Mouse (Mus musculus) frontal cortex, postnatal 14 days (tissue): ENCODE results near the gene Klhl36.

Source experiments
- DNase-seq, 2 experiments: peaks; one replicate each; pipeline ENCODE4 v3.0.0; 2022; ENCODE audit warnings: low spot score in 2 of 2

Klhl36 gene

DNA sequence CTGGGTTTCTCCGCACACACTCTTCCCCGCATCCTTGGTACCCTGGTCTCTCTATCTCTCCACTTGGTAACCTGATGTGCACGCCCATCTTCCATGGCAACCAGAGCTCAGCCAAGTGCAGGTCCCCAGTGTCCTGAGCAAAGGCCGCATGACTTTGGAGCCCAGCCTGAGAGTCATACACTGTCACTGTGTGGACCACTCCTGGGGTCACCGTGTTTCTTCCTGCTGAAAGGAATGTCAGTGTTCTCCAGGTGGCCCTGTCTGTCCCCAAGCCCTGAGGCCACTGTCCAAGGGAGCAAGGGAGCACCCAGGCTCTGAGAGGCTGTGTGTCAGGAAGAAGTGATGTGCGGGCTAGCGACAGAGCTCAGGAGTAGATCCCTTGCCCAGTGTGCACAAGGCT is 21.2 kb downstream of the Klhl36 start:
- no peak for DNase-seq

- no peak for DNase-seq
Measured at GRCm38 (mm10) chr8:119885612-119886011, 23.5 kb downstream of the Klhl36 start.

- DNase-seq: peak in 1 of 2 experiments; percentile 14
Measured at GRCm38 (mm10) chr8:119887130-119887529, 25.1 kb downstream of the Klhl36 start.

GRCm38 (mm10) chr8:119888012-119888411 is 25.9 kb downstream of the Klhl36 start:
- DNase-seq: no peak

DNA sequence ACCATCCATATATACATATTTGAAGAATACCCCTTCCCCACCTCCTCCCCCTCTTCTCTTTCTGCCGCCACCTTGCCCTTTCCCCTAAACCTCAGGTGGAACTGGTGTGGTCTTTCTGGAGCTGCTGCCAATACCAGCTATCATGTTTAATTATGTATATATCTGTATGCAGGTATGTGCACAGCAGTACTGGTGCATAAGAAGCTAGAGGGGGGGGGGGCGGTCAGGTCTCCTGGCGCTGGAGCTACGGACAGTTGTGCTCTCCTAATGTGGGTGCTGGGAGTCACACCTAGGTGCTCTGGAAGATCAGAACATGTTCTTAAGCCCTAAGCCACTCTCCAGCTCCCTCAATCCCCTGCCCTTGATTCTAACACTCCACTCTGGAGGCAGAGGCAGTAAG is 35.0 kb downstream of the Klhl36 start:
- no peak for DNase-seq

- DNase-seq: no peak
Measured at GRCm38 (mm10) chr8:119897933-119898332, 35.9 kb downstream of the Klhl36 start.

DNA sequence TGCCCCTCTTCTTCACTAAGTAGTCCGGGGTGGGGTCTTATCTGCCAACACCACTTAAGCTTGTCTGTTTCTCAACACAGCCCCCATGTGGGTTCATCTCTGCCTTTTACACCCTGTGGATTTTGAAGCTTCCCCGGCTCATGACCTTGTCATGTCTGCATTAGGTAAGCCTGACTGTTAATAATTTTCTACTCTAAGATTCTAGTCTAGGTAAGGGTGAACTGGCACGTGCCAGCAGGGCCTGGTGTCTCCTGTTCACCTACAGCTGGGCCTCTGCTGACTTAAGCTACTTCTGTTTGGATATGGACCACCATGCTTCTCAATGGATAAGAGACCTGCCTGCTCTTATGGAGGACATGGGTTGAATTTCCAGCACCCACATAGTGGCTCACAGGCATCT is 39.3 kb downstream of the Klhl36 start:
- DNase-seq: no peak

- no peak for DNase-seq
Measured at GRCm38 (mm10) chr8:119901952-119902351, 39.9 kb downstream of the Klhl36 start.

DNA sequence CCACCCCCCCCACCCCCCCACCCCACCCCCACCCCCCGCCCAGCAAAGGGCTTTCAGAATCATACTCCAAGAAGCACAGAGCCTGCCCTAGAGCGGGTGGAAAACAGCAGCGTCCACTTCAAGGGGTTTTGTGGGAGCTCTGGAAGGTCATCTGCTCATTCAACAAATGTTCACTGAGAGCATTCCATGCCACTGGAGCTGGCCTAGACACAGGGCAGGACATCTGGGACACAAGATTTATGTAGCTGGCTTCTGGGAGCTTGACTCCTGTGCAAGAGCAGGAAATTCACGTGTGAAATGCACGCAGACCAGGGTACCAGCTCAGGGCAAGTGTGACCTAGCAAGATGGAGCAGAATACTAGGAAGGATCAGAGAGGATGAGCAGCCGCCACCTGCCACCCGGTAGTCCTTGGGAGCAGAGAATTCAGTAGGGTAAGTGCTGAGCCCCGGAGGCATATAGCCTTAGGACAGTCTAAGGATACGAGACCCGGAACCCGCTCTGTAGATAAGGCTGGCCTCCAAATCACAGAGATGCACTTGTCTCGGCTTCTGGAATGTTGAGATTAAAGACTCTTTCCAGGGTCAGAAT is 42.4 kb downstream of the Klhl36 start:
- DNase-seq: no peak

DNA sequence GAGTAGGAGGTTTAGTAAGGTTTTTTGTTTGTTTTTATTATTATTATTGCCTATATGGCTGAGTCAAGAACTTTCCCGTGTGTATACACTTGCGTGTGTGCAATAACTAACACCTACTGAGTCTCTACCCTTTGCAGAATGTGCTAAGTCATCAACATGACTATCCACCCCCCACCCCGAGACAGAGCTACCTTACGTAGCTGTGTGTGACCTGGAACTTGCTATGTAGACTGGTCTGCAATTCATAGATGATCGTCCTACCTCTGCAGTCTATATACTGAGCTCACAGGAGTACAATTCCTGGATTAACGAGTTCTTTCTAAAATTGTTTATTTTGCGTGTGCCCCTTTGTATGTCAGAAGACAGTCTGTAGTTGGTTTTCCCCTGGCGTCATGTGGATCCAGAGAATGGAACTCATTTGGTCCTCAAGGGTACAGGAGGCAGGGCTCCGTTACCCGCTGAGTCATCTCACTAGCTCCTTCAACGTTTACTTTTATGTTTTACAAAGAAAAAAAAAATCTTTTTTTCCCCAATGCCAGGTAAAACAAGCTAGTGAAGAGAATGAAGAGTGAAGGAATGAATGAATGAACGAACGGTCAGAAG is 48.0 kb downstream of the Klhl36 start, which contains the start of gene Usp10:
TSS of gene Usp10 (plus strand) at position 417 of the 603 bp plus-strand sequence.
- DNase-seq: no peak

DNA sequence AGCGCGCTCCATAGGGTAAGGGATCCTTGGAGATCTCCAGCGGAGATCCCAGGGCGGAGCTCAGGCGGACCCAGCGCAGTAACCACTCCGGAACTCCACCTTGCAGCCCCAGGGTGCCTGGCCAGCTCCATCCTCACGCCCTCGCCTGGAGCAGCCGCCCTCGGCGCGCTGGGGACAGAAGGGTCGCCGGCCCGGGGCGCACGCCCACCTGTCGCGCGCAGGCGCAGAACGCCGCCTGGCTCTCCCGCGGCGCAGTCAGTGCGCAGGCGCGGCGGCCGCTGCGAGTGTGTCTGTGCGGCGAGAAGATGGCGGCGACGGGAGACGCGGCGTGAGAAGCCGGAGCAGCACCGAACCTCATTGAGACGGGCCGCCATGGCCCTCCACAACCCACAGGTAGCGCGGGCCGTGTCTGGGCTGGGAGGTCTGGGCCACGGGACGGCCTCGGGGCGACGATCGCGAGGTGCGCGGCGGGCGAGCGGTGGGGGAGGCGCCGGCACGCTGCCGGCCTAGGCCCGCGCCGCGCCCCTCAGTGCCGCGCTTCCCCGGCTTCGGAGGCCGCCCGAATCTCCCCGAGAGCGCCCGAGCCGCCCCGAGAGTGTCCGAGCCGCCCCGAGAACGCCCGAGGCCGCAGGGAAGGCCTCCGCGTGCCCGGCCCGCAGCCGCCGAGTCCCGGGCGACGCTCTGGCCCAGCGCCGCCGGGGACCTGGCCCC is 48.6 kb downstream of the Klhl36 start, which contains the start of gene Gm20388:
TSS of gene Gm20388 (plus strand) at position 295 of the 711 bp plus-strand sequence.
- peak; percentile 81 to 90 for DNase-seq

DNA sequence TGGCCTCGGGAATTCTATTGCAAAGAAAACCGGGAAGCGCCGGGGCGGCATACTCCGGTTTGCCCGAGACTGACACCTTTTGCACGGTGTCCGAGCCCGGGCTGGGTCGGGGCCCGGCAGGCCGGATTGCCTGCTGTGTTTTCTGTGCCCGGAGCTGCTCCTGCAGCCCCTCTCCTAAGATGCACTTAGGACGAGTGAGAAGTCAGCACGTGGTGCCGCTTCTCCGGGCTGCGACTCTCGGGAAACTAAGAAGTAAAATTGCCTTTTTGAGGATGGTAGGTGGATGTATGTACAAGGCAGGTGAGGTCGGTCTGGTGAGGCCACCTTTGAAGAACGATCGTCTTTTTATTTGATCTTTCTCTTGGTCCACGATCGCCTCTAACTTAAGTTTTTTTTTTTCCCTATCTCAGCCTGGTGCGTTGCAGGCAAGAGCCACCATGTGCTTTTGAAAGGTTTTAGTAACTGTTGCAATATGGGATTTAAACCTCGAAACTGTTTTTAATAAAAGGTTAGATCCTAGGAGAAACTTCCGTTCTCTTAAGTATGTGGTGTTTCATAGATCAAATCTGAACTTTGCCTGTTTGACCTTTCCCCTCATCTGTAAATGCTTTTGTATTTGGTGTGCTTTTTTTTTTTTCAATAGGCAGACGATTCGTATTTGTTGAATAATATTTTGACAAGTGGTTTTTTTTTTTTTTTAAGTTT is 49.3 kb downstream of the Klhl36 start:
- no peak for DNase-seq

GRCm38 (mm10) chr8:119912643-119913042 is 50.6 kb downstream of the Klhl36 start:
- DNase-seq: no peak

DNA sequence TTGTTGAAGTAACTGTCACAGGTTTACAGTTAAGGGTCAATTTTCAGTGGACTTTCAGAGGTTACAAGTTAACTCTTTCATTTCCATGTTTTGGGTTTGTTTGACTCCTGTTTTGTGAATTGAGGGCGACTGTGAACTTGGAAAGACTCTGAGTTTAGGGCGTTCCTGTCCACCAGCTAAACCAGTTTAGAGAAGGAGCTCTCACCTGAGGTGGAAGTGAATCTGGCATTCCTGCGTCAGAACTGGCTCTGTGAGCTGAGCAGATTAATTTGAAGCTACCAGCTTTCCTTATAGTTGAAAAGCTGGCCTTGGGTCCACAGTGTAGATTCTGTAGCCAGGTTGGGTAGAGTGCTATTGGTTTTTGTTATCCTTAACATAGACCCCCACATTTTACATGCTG is 51.1 kb downstream of the Klhl36 start:
- no peak for DNase-seq

DNA sequence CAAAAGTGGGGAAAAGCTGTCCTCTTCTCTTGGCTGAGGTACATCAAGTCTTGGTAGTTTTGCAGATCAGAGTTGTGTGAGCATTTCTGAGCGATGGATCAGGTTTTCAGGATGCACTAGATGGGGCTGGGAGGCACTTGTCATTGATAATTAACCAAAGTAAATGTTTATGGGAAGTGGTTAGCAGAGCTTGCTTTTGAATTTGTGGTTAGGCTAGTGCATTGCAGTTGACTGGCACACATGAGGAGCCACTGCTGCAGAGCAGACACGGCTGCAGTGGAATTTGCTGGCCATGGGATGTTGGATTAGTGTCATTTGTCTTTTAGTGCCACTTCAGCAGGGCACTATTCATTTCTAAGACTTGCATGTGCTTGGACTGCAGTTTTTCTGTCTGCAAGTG is 52.1 kb downstream of the Klhl36 start:
- no peak for DNase-seq

DNA sequence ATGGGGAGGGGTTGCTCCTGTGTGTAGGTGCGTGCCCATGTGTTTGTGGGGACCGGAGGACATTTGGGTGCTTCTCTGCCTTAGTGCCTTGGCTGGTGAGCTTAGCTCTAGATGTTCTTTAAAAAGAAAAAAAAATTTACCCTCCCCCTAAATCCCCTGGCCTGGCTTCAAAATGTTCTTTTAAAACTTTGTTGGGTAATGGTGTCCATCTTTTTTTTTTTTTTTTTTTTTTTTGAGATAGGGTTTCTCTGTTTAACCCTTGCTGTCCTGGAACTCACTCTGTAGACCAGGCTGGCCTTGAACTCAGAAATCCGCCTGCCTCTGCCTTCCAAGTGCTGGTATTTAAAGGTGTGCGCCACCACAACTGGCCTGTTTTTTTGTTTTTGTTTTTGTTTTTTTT is 53.2 kb downstream of the Klhl36 start:
- no peak for DNase-seq

- no peak for DNase-seq
Measured at GRCm38 (mm10) chr8:119916237-119916892, 54.3 kb downstream of the Klhl36 start.

DNA sequence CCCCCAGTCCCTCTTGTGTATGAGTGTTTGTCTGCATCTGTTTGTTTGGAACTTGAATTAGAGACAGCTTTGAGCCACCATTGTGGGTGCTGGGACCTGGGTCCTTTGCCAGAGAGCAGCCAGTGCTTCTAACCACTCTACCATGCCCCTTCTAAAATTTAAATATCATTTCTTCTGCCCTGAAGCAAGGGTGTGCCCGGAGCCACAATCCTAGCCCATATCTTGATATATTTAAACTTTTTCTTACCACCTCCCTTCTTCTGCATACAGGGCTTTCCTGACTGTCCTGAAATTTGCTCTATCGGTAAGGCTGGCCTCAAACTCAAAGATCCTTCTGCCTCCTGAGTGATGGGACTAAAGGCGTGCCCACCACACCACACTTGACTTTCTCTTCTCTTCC is 55.3 kb downstream of the Klhl36 start:
- no peak for DNase-seq

GRCm38 (mm10) chr8:119918155-119918567 is 56.1 kb downstream of the Klhl36 start:
- no peak for DNase-seq

GRCm38 (mm10) chr8:119923259-119923658 is 61.2 kb downstream of the Klhl36 start:
- DNase-seq: no peak

DNA sequence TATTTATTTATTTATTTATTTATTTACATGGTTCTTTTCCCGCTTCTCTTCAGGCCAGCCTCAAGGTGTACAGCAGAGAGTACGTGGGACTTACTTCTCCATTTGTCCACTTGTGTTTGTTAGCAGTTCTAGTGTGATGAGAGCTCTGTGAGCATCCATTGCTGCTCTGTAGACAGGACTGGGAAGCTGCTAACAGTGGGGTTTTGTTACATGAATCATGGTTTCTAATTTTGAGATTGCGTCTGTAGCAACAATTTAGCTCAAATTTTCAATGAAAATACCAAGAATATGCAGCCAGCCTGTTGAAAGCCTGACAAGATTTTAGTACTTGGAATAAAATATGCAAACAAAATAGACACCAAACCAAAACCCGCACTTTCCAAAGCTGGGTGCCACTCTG is 63.4 kb downstream of the Klhl36 start:
- DNase-seq: no peak

- DNase-seq: no peak
Measured at GRCm38 (mm10) chr8:119926474-119926873, 64.4 kb downstream of the Klhl36 start.
